Mouse (Mus musculus): Measurements from ENCODE around the gene Wfdc12. TPM values are rescaled to one million over a fixed set of nuclear protein-coding genes. Genes with fewer than 3 reads are reported as not detected.

Gene Wfdc12
- polyA plus RNA-seq, 1 experiment from 2014 or later: not detected

- no peak overlapping the region for H3K27ac ChIP-seq
- no peaks in the 10 kb centered on the region for H3K9me3 ChIP-seq (replicated peaks; ENCODE audit: low read length)
- H3K27me3 ChIP-seq (ENCODE audit: insufficient read depth, low read length): peaks cover 32% of the 10 kb centered on the region
- no peak overlapping the region for H3K4me2 ChIP-seq (ENCODE audit: low read length)
- no peak overlapping the region for H3K9ac ChIP-seq (ENCODE audit: low read depth, low read length)
- H3K36me3 ChIP-seq (ENCODE audit: insufficient read depth, low read length): no peaks in the 10 kb centered on the region
- ATAC-seq (replicated peaks; ENCODE audit: low FRiP score, low read depth) (no peak), DNase-seq (ENCODE audit: low spot score) (no peak)
- TF ChIP-seq CTCF (IDR thresholded peaks at IDR 0.05; ENCODE audit: low read depth): no peak
- 0 out of 2 replicates have a peak, but pooled peaks cover 2% of the 10 kb centered on the region for H3K4me1 ChIP-seq (replicated peaks; ENCODE audit: insufficient read depth, low read length)
- WGBS: 73% methylated on average over 3 of the region's 3 CpGs
- H3K4me3 ChIP-seq (replicated peaks; ENCODE audit: low read depth, low read length): no peak overlapping the region
Measured at GRCm38 (mm10) chr2:164173394-164173793, 17.0 kb downstream of the Wfdc12 start.

DNA sequence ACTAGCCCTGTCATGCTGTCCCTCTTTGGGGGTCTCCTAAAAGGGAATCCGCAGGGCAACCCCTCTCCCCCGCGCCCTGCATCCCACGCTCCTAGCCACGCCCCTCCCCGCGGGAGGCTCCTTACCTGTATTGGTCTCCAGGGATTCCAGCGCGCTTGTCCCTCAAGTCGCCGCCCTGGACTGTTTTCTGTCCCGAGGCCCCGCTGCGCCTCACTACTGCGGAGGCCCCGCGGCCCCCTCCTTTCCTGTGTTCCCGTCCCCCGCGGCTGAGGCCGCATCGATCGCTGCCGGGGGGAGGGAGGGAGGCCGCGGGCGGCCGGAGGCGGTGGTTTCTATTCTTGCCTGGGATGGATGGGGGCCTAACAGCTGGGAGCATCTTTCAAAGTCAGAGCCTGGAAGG is 19.5 kb downstream of the Wfdc12 start, which contains the start of gene Kcns1:
Kcns1 (minus strand) TSS at position 212 of the 400 bp plus-strand sequence.
- Histone ChIP-seq H3K9ac (ENCODE audit: low read depth, low read length) (0 out of 2 replicates have a peak within 1 kb of the TSS, but pooled peaks have one; percentile 14), H3K9me3 (replicated peaks; ENCODE audit: low read length) (no peaks in the 10 kb centered on the region), H3K36me3 (ENCODE audit: insufficient read depth, low read length) (no peaks in the 10 kb centered on the region), H3K27me3 (ENCODE audit: insufficient read depth, low read length) (peaks cover 44% of the 10 kb centered on the region), H3K27ac (no peak within 1 kb of the TSS), H3K4me2 (ENCODE audit: low read length) (peak within 1 kb of the TSS; percentile 50), H3K4me3 (replicated peaks; ENCODE audit: low read depth, low read length) (peak within 1 kb of the TSS; percentile 24), H3K4me1 (replicated peaks; ENCODE audit: insufficient read depth, low read length) (peaks cover 7% of the 10 kb centered on the region; the same call in 1 of the 2 replicates)
- no peak for TF ChIP-seq CTCF (IDR thresholded peaks at IDR 0.05; ENCODE audit: low read depth)
- DNase-seq (ENCODE audit: low spot score) (no peak), ATAC-seq (replicated peaks; ENCODE audit: low FRiP score, low read depth) (0 out of 2 replicates have a peak, but pooled peaks have one; percentile 12)
- WGBS: under 1% methylated on average over 29 of the region's 29 CpGs

DNA sequence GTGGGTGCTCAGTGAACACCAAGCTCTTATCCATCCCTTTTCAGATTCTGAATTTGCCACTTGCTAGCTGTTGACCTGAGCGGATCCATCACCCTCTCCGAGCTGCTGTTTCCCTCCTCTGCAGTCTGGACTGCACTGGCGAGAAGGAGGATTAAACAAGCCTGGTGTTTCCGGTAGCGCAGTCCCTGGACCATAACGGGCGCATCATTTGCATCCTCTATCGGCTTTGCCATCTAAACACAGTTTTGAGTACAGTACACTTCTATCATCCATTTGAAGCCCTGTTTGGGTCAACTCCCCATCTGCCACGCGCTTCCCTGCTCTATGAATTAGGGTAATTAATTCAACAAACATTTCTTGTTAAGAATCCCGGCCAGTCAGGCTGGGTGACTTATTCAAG is 20.1 kb downstream of the Wfdc12 start:
- Histone ChIP-seq H3K9ac (ENCODE audit: low read depth, low read length) (no peak overlapping the region), H3K36me3 (ENCODE audit: insufficient read depth, low read length) (no peaks in the 10 kb centered on the region), H3K27me3 (ENCODE audit: insufficient read depth, low read length) (peaks cover 44% of the 10 kb centered on the region), H3K9me3 (replicated peaks; ENCODE audit: low read length) (no peaks in the 10 kb centered on the region), H3K4me3 (replicated peaks; ENCODE audit: low read depth, low read length) (no peak overlapping the region), H3K4me2 (ENCODE audit: low read length) (0 out of 2 replicates have a peak overlapping the region, but pooled peaks have one; percentile 50), H3K4me1 (replicated peaks; ENCODE audit: insufficient read depth, low read length) (peaks cover 7% of the 10 kb centered on the region; the same call in 1 of the 2 replicates), H3K27ac (no peak overlapping the region)
- ATAC-seq (replicated peaks; ENCODE audit: low FRiP score, low read depth) (no peak), DNase-seq (ENCODE audit: low spot score) (no peak)
- TF ChIP-seq CTCF (IDR thresholded peaks at IDR 0.05; ENCODE audit: low read depth): no peak
- WGBS: 9% methylated on average over 11 of the region's 11 CpGs

DNA sequence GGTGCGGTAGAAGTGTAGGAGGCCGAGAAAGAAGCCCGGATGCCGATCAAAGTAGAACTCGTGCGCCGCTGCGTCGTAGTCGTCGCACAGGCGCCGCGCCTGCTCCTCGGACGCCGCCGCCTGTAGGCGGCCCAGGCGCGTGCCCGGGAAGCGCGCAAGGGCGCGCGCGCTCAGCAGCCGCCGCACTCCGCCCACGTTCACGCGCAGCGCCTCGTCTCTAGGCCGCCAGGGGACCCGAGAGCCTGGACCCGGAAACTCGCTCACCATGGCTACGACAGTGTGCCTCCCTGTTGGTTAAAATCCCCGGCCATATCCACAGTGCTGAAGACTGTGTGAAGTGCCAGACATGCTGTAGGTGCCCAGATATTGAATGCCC is 21.8 kb downstream of the Wfdc12 start:
- DNase-seq (ENCODE audit: low spot score) (no peak), ATAC-seq (replicated peaks; ENCODE audit: low FRiP score, low read depth) (peak; percentile 48; the same call in 1 of the 2 replicates)
- 16% methylated on average over 39 of the region's 42 CpGs for WGBS
- TF ChIP-seq CTCF (IDR thresholded peaks at IDR 0.05; ENCODE audit: low read depth): no peak
- Histone ChIP-seq H3K27ac (no peak overlapping the region), H3K4me2 (ENCODE audit: low read length) (peak overlapping the region; percentile 47), H3K9ac (ENCODE audit: low read depth, low read length) (no peak overlapping the region), H3K27me3 (ENCODE audit: insufficient read depth, low read length) (peaks cover 44% of the 10 kb centered on the region), H3K4me1 (replicated peaks; ENCODE audit: insufficient read depth, low read length) (peaks cover 7% of the 10 kb centered on the region; the same call in 1 of the 2 replicates), H3K36me3 (ENCODE audit: insufficient read depth, low read length) (no peaks in the 10 kb centered on the region), H3K9me3 (replicated peaks; ENCODE audit: low read length) (no peaks in the 10 kb centered on the region), H3K4me3 (replicated peaks; ENCODE audit: low read depth, low read length) (peak overlapping the region; percentile 27)

GRCm38 (mm10) chr2:164167752-164168570 is 22.4 kb downstream of the Wfdc12 start:
- H3K36me3 ChIP-seq (ENCODE audit: insufficient read depth, low read length): no peaks in the 10 kb centered on the region
- no peak overlapping the region for H3K9ac ChIP-seq (ENCODE audit: low read depth, low read length)
- H3K9me3 ChIP-seq (replicated peaks; ENCODE audit: low read length): no peaks in the 10 kb centered on the region
- WGBS: 12% methylated on average over 82 of the region's 90 CpGs
- peak overlapping the region; percentile 47 for H3K4me2 ChIP-seq (ENCODE audit: low read length)
- no peak overlapping the region for H3K27ac ChIP-seq
- no peak for DNase-seq (ENCODE audit: low spot score)
- peaks cover 44% of the 10 kb centered on the region for H3K27me3 ChIP-seq (ENCODE audit: insufficient read depth, low read length)
- no peak for TF ChIP-seq CTCF (IDR thresholded peaks at IDR 0.05; ENCODE audit: low read depth)
- peaks cover 7% of the 10 kb centered on the region; the same call in 1 of the 2 replicates for H3K4me1 ChIP-seq (replicated peaks; ENCODE audit: insufficient read depth, low read length)
- H3K4me3 ChIP-seq (replicated peaks; ENCODE audit: low read depth, low read length): peak overlapping the region; percentile 27
- ATAC-seq (replicated peaks; ENCODE audit: low FRiP score, low read depth): peak; percentile 31; the same call in 1 of the 2 replicates

GRCm38 (mm10) chr2:164164941-164165340 is 25.5 kb downstream of the Wfdc12 start:
- 88% methylated on average over 5 of the region's 5 CpGs for WGBS
- no peak for TF ChIP-seq CTCF (IDR thresholded peaks at IDR 0.05; ENCODE audit: low read depth)
- no peaks in the 10 kb centered on the region for H3K9me3 ChIP-seq (replicated peaks; ENCODE audit: low read length)
- DNase-seq (ENCODE audit: low spot score): no peak
- no peak overlapping the region for H3K27ac ChIP-seq
- ATAC-seq (replicated peaks; ENCODE audit: low FRiP score, low read depth): no peak
- H3K36me3 ChIP-seq (ENCODE audit: insufficient read depth, low read length): no peaks in the 10 kb centered on the region
- H3K4me3 ChIP-seq (replicated peaks; ENCODE audit: low read depth, low read length): no peak overlapping the region
- no peak overlapping the region for H3K9ac ChIP-seq (ENCODE audit: low read depth, low read length)
- H3K4me2 ChIP-seq (ENCODE audit: low read length): no peak overlapping the region
- H3K27me3 ChIP-seq (ENCODE audit: insufficient read depth, low read length): peaks cover 26% of the 10 kb centered on the region
- peaks cover 5% of the 10 kb centered on the region; the same call in 1 of the 2 replicates for H3K4me1 ChIP-seq (replicated peaks; ENCODE audit: insufficient read depth, low read length)

Data from kidney, postnatal 0 days (tissue).